Mouse (Mus musculus): ENCODE measurements around the gene Tm6sf1. TPM values are rescaled to one million over a fixed set of nuclear protein-coding genes. Genes with fewer than 3 reads are reported as not detected.

The Tm6sf1 gene
- total and polyA plus RNA-seq, 3 experiments = 0.28 to 0.93 (median 0.57) TPM

DNA sequence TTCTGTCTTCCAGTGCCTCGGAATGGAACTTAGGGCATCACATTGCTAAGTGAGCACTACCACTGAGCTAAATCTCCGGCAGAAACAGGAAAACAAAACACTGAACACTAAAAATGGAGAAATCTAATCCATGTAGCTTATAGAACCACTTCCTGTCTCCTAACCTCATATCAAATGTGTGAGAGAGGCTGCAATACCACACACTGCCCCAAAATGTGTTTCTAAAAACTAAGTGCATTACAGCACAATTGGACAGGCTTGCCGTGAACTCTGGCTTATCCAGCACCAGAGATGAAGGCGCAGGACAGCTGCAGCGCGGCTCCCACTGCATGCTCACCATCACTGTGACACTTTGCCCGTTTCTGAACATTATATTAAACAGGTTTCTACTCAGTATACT is 70.2 kb downstream of the Tm6sf1 start:
- in situ Hi-C loops (cut with MboI; ENCODE audit: low pct_ligation_motif_present, low pct_unique_long_range_greater_than_20kb, low sequenced_read_pairs) = no loop called here

DNA sequence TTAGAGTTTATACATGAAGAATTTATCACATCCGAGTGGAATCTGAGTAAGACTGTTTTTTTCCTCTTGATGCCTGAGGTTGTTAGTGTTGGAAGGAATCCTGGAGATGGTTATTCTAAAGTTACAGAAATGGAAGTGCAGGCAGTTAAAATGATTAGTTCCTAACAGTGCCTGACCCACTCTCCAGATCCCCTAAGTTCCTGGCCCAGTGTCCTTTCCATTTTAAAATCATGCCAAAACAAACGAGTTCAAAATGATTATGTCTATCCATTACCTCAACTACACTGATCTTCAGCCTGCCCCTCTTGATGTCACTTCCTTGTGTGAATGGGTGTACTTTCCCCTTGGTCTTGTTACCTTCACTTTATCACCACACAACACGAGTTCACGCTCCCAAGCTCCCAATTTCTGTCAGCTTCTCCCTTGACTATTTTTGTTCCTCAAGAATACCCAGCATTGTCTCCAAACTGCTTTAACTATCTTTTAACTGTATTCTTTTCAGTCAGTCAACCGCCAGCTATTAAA is 73.8 kb downstream of the Tm6sf1 start:
- peaks cover 14% of the 10 kb centered on the region for H3K9me3 ChIP-seq (replicated peaks; ENCODE audit: low read length)
- no peak overlapping the region for H3K27ac ChIP-seq (ENCODE audit: insufficient read depth, low read depth)
- TF ChIP-seq MYC (IDR thresholded peaks at IDR 0.05; ENCODE audit: low read depth, low read length) (no peak), BHLHE40 (IDR thresholded peaks at IDR 0.05; ENCODE audit: low read depth, low read length) (no peak), USF2 (conservative IDR thresholded peaks at IDR 0.05; ENCODE audit: low read depth, low read length) (no peak), CHD1 (IDR thresholded peaks at IDR 0.05; ENCODE audit: low read depth, low read length) (no peak), ZC3H11A (IDR thresholded peaks at IDR 0.05; ENCODE audit: low read depth, low read length) (no peak), JUN (IDR thresholded peaks at IDR 0.05; ENCODE audit: insufficient read depth, low read depth, low read length) (no peak), ETS1 (conservative IDR thresholded peaks at IDR 0.05; ENCODE audit: low read depth, low read length) (no peak), RCOR1 (conservative IDR thresholded peaks at IDR 0.05; ENCODE audit: low read depth, low read length) (no peak), CTCF (conservative IDR thresholded peaks at IDR 0.05 in 1 of 2, IDR thresholded peaks at IDR 0.05 in 1 of 2; ENCODE audit: low read depth in 2 of 2, low read length in 2 of 2) (no peak), POLR2A (IDR thresholded peaks at IDR 0.05; ENCODE audit: low read depth, low read length) (no peak), CHD2 (IDR thresholded peaks at IDR 0.05; ENCODE audit: low read length) (no peak), MAFK (IDR thresholded peaks at IDR 0.05; ENCODE audit: insufficient replicate concordance, low read length) (no peak), TBP (conservative IDR thresholded peaks at IDR 0.05; ENCODE audit: low read depth, low read length) (no peak), SIN3A (IDR thresholded peaks at IDR 0.05; ENCODE audit: low read length) (no peak)
- H3K27me3 ChIP-seq (replicated peaks) = no peaks in the 10 kb centered on the region
- H3K36me3 ChIP-seq (replicated peaks in 1 of 2; ENCODE audit: control insufficient read depth in 1 of 2, insufficient read depth in 1 of 2, low read length in 1 of 2) = no peaks in the 10 kb centered on the region
- H3K4me2 ChIP-seq (ENCODE audit: insufficient read depth, low read depth, poor library complexity, severe bottlenecking) = no peak overlapping the region
- in situ Hi-C loops (cut with MboI; ENCODE audit: low pct_ligation_motif_present, low pct_unique_long_range_greater_than_20kb, low sequenced_read_pairs) (no loop called here), dilution Hi-C loops (cut with MboI; ENCODE audit: extremely low pct_ligation_motif_present, extremely low pct_unique_long_range_greater_than_20kb, low sequenced_read_pairs) (no loop called here)
- no peak overlapping the region for H3K4me3 ChIP-seq (replicated peaks in 1 of 3; ENCODE audit: low read depth in 2 of 3, low read length in 2 of 3, poor library complexity in 1 of 3)
- no peaks in the 10 kb centered on the region for H3K4me1 ChIP-seq (ENCODE audit: control insufficient read depth in 1 of 2, insufficient read depth in 2 of 2)
- no peaks in the 10 kb centered on the region for H3K79me2 ChIP-seq (replicated peaks; ENCODE audit: control insufficient read depth, extremely low read depth, insufficient read depth, poor library complexity, severe bottlenecking)
- no peak for DNase-seq (ENCODE audit: extremely low read depth)
- no peak overlapping the region for H3K9ac ChIP-seq (ENCODE audit: insufficient read depth, low read depth)

More for the DNA sequence above, 70.2 kb downstream of the Tm6sf1 start:
- dilution Hi-C loops (cut with MboI; ENCODE audit: extremely low pct_ligation_motif_present, extremely low pct_unique_long_range_greater_than_20kb, low sequenced_read_pairs) = no loop called here
- Histone ChIP-seq H3K4me1 (ENCODE audit: control insufficient read depth in 1 of 2, insufficient read depth in 2 of 2) (no peaks in the 10 kb centered on the region), H3K4me3 (replicated peaks in 1 of 3; ENCODE audit: low read depth in 2 of 3, low read length in 2 of 3, poor library complexity in 1 of 3) (no peak overlapping the region), H3K27me3 (replicated peaks) (no peaks in the 10 kb centered on the region), H3K27ac (ENCODE audit: insufficient read depth, low read depth) (no peak overlapping the region), H3K9me3 (replicated peaks; ENCODE audit: low read length) (peaks cover 9% of the 10 kb centered on the region), H3K36me3 (replicated peaks in 1 of 2; ENCODE audit: control insufficient read depth in 1 of 2, insufficient read depth in 1 of 2, low read length in 1 of 2) (no peaks in the 10 kb centered on the region), H3K79me2 (replicated peaks; ENCODE audit: control insufficient read depth, extremely low read depth, insufficient read depth, poor library complexity, severe bottlenecking) (no peaks in the 10 kb centered on the region), H3K9ac (ENCODE audit: insufficient read depth, low read depth) (no peak overlapping the region), H3K4me2 (ENCODE audit: insufficient read depth, low read depth, poor library complexity, severe bottlenecking) (no peak overlapping the region)
- DNase-seq (ENCODE audit: extremely low read depth) = no peak
- TF ChIP-seq IRF4 (IDR thresholded peaks at IDR 0.05; ENCODE audit: low read depth, low read length) = no peak
- TF ChIP-seq CHD1 (IDR thresholded peaks at IDR 0.05; ENCODE audit: low read depth, low read length) = no peak
- no peak for TF ChIP-seq ELF1 (IDR thresholded peaks at IDR 0.05; ENCODE audit: low read depth, low read length)
- TF ChIP-seq CHD2 (IDR thresholded peaks at IDR 0.05; ENCODE audit: low read length) = no peak
- TF ChIP-seq RAD21 (IDR thresholded peaks at IDR 0.05; ENCODE audit: low read depth, low read length) = no peak

All from CH12.LX (cell line).